Mouse (Mus musculus): ENCODE data around the gene Adam15. TPM values are rescaled to one million over a fixed set of nuclear protein-coding genes. Genes with fewer than 3 reads are reported as not detected.

Gene Adam15
- polyA plus RNA-seq, 1 experiment, result 49.6 TPM

GRCm38 (mm10) chr3:89393605-89394004 lies 43.8 kb upstream of the Adam15 start:
- TF ChIP-seq POLR2A (IDR thresholded peaks at IDR 0.05; ENCODE audit: low read depth, low read length) (no peak; the same call in 1 of the 2 replicates), CTCF (IDR thresholded peaks at IDR 0.05; ENCODE audit: extremely low read depth, insufficient read depth, insufficient read length, insufficient replicate concordance) (no peak)
- H3K4me1 ChIP-seq (ENCODE audit: control insufficient read depth, insufficient read depth, insufficient read length), result peaks cover 30% of the 10 kb centered on the region
- under 1% methylated on average over 15 of the region's 15 CpGs for WGBS
- no peaks in the 10 kb centered on the region for H3K36me3 ChIP-seq (ENCODE audit: control insufficient read depth, insufficient read depth, low read length)
- DNase-seq (ENCODE audit: low read depth in 1 of 2, low spot score in 2 of 2), result peak; percentile 82 to 96
- no peaks in the 10 kb centered on the region for H3K27me3 ChIP-seq (ENCODE audit: control insufficient read depth, insufficient read depth, low read length)
- H3K4me3 ChIP-seq (ENCODE audit: extremely low read depth, insufficient read depth, insufficient read length), result peak overlapping the region; percentile 75
- peak overlapping the region; percentile 84 for H3K27ac ChIP-seq (ENCODE audit: insufficient read depth, low read length)

- TF ChIP-seq CTCF (IDR thresholded peaks at IDR 0.05; ENCODE audit: extremely low read depth, insufficient read depth, insufficient read length, insufficient replicate concordance) (no peak), POLR2A (IDR thresholded peaks at IDR 0.05; ENCODE audit: low read depth, low read length) (no peak)
- H3K27me3 ChIP-seq (ENCODE audit: control insufficient read depth, insufficient read depth, low read length), result no peaks in the 10 kb centered on the region
- peaks cover 37% of the 10 kb centered on the region for H3K4me1 ChIP-seq (ENCODE audit: control insufficient read depth, insufficient read depth, insufficient read length)
- H3K4me3 ChIP-seq (ENCODE audit: extremely low read depth, insufficient read depth, insufficient read length), result peak overlapping the region; percentile 85
- peak in 1 of 2 experiments; percentile 27 for DNase-seq (ENCODE audit: low read depth in 1 of 2, low spot score in 2 of 2)
- under 1% methylated on average over 21 of the region's 24 CpGs for WGBS
- no peaks in the 10 kb centered on the region for H3K36me3 ChIP-seq (ENCODE audit: control insufficient read depth, insufficient read depth, low read length)
- H3K27ac ChIP-seq (ENCODE audit: insufficient read depth, low read length), result peak overlapping the region; percentile 88
Measured at GRCm38 (mm10) chr3:89392871-89393311, 43.1 kb upstream of the Adam15 start.

- Histone ChIP-seq H3K27ac (ENCODE audit: insufficient read depth, low read length) (peak overlapping the region; percentile 91), H3K4me3 (ENCODE audit: extremely low read depth, insufficient read depth, insufficient read length) (peak overlapping the region; percentile 85), H3K27me3 (ENCODE audit: control insufficient read depth, insufficient read depth, low read length) (no peaks in the 10 kb centered on the region), H3K4me1 (ENCODE audit: control insufficient read depth, insufficient read depth, insufficient read length) (peaks cover 40% of the 10 kb centered on the region), H3K36me3 (ENCODE audit: control insufficient read depth, insufficient read depth, low read length) (no peaks in the 10 kb centered on the region)
- WGBS, result 1% methylated on average over 54 of the region's 56 CpGs
- TF ChIP-seq POLR2A (IDR thresholded peaks at IDR 0.05; ENCODE audit: low read depth, low read length) (no peak), CTCF (IDR thresholded peaks at IDR 0.05; ENCODE audit: extremely low read depth, insufficient read depth, insufficient read length, insufficient replicate concordance) (no peak)
- DNase-seq (ENCODE audit: low read depth in 1 of 2, low spot score in 2 of 2), result peak in 1 of 2 experiments; percentile 35
Measured at GRCm38 (mm10) chr3:89391663-89392511, 42.1 kb upstream of the Adam15 start.

GRCm38 (mm10) chr3:89390699-89391662 lies 41.2 kb upstream of the Adam15 start:
- no peaks in the 10 kb centered on the region for H3K36me3 ChIP-seq (ENCODE audit: control insufficient read depth, insufficient read depth, low read length)
- peaks cover 37% of the 10 kb centered on the region for H3K4me1 ChIP-seq (ENCODE audit: control insufficient read depth, insufficient read depth, insufficient read length)
- DNase-seq (ENCODE audit: low read depth in 1 of 2, low spot score in 2 of 2), result peak in 1 of 2 experiments; percentile 67
- 9% methylated on average over 19 of the region's 19 CpGs for WGBS
- peak overlapping the region; percentile 85 for H3K4me3 ChIP-seq (ENCODE audit: extremely low read depth, insufficient read depth, insufficient read length)
- peak overlapping the region; percentile 93 for H3K27ac ChIP-seq (ENCODE audit: insufficient read depth, low read length)
- H3K27me3 ChIP-seq (ENCODE audit: control insufficient read depth, insufficient read depth, low read length), result no peaks in the 10 kb centered on the region
- TF ChIP-seq POLR2A (IDR thresholded peaks at IDR 0.05; ENCODE audit: low read depth, low read length) (no peak), CTCF (IDR thresholded peaks at IDR 0.05; ENCODE audit: extremely low read depth, insufficient read depth, insufficient read length, insufficient replicate concordance) (no peak)

- 16% methylated on average over 5 of the region's 5 CpGs for WGBS
- no peak for DNase-seq (ENCODE audit: low read depth in 1 of 2, low spot score in 2 of 2)
- no peaks in the 10 kb centered on the region for H3K36me3 ChIP-seq (ENCODE audit: control insufficient read depth, insufficient read depth, low read length)
- H3K4me3 ChIP-seq (ENCODE audit: extremely low read depth, insufficient read depth, insufficient read length), result peak overlapping the region; percentile 41; the same call in 1 of the 2 replicates
- no peak for TF ChIP-seq POLR2A (IDR thresholded peaks at IDR 0.05; ENCODE audit: low read depth, low read length)
- TF ChIP-seq CTCF (IDR thresholded peaks at IDR 0.05; ENCODE audit: extremely low read depth, insufficient read depth, insufficient read length, insufficient replicate concordance), result no peak
- H3K4me1 ChIP-seq (ENCODE audit: control insufficient read depth, insufficient read depth, insufficient read length), result peaks cover 43% of the 10 kb centered on the region
- peak overlapping the region; percentile 93 for H3K27ac ChIP-seq (ENCODE audit: insufficient read depth, low read length)
- H3K27me3 ChIP-seq (ENCODE audit: control insufficient read depth, insufficient read depth, low read length), result no peaks in the 10 kb centered on the region
Measured at GRCm38 (mm10) chr3:89390111-89390515, 40.3 kb upstream of the Adam15 start.

GRCm38 (mm10) chr3:89388901-89389740 lies 39.3 kb upstream of the Adam15 start:
- no peak for TF ChIP-seq CTCF (IDR thresholded peaks at IDR 0.05; ENCODE audit: extremely low read depth, insufficient read depth, insufficient read length, insufficient replicate concordance)
- no peak; the same call in 1 of the 2 replicates for TF ChIP-seq POLR2A (IDR thresholded peaks at IDR 0.05; ENCODE audit: low read depth, low read length)
- 18% methylated on average over 6 of the region's 6 CpGs for WGBS
- no peaks in the 10 kb centered on the region for H3K36me3 ChIP-seq (ENCODE audit: control insufficient read depth, insufficient read depth, low read length)
- H3K27ac ChIP-seq (ENCODE audit: insufficient read depth, low read length), result peak overlapping the region; percentile 93
- peak overlapping the region; percentile 15; the same call in 1 of the 2 replicates for H3K4me3 ChIP-seq (ENCODE audit: extremely low read depth, insufficient read depth, insufficient read length)
- no peaks in the 10 kb centered on the region for H3K27me3 ChIP-seq (ENCODE audit: control insufficient read depth, insufficient read depth, low read length)
- peak; percentile 62 to 63 for DNase-seq (ENCODE audit: low read depth in 1 of 2, low spot score in 2 of 2)
- peaks cover 48% of the 10 kb centered on the region for H3K4me1 ChIP-seq (ENCODE audit: control insufficient read depth, insufficient read depth, insufficient read length)
